Mouse (Mus musculus) liver, embryonic 16.5 days (tissue): ENCODE data around the gene Cnfn. TPM values are rescaled to one million over a fixed set of nuclear protein-coding genes. Genes with fewer than 3 reads are reported as not detected.

Experiments
- ATAC-seq: fragments of 200-750 bp; cut with Nextera tagmentation; 2 replicates; pipeline ENCODE4 v1.8.0; 2017; ENCODE audit warnings: low read depth, mild to moderate bottlenecking, moderate number of reproducible peaks, moderate library complexity
- H3K27ac ChIP-seq: fragments of 300-500 bp; sonication (generic); 2 replicates; pipeline ENCODE4 v1.5.1; 2014; ENCODE audit warnings: mild to moderate bottlenecking, low read length
- H3K27me3 ChIP-seq: fragments of 300-500 bp; sonication (generic); 2 replicates; pipeline ENCODE4 v1.6.1; 2014; ENCODE audit warnings: low read depth, low read length, mixed read lengths; ENCODE audit not compliant: control insufficient read depth, insufficient read depth
- H3K36me3 ChIP-seq: fragments of 300-500 bp; sonication (generic); 2 replicates; pipeline ENCODE4 v1.6.1; 2014; ENCODE audit warnings: mild to moderate bottlenecking; ENCODE audit not compliant: control insufficient read depth, insufficient read depth
- H3K4me1 ChIP-seq: fragments of 300-500 bp; sonication (generic); 2 replicates; pipeline ENCODE4 v1.6.1; 2014; ENCODE audit warnings: low read depth, low read length, mixed read lengths; ENCODE audit not compliant: control insufficient read depth
- H3K4me2 ChIP-seq: fragments of 300-500 bp; sonication (generic); 2 replicates; pipeline ENCODE4 v1.6.1; 2014; ENCODE audit warnings: low read depth, low read length, mixed read lengths
- H3K4me3 ChIP-seq: fragments of 300-500 bp; sonication (generic); 2 replicates; pipeline ENCODE4 v1.5.1; 2014; ENCODE audit warnings: low read depth, mild to moderate bottlenecking, low read length
- H3K9ac ChIP-seq: fragments of 300-500 bp; sonication (generic); 2 replicates; pipeline ENCODE4 v1.6.1; 2014; ENCODE audit warnings: low read depth, low read length
- H3K9me3 ChIP-seq: fragments of 300-500 bp; sonication (generic); replicated peaks from 2 replicates; pipeline ENCODE4 v1.6.1; 2016; ENCODE audit warnings: low read length; ENCODE audit not compliant: control insufficient read depth
- WGBS: fragments of 180-500 bp; shearing (Covaris S2); extraction: QIAGEN DNeasy Blood & Tissue Kit; methylation state at CpG from one replicate; pipeline ENCODE4 v1.1.7; 2014; ENCODE audit not compliant: insufficient replicate concordance; 5-methylcytosine and 5-hydroxymethylcytosine counted together
- polyA plus RNA-seq: library from polyadenylated mRNA; unstranded; fragments of >200 nt; fragmentation: Nextera tagmentation; extraction: Ambion mirVana; gene quantifications from 2 replicates; pipeline ENCODE4 v1.2.1, GENCODE M21; 2015

The Cnfn gene
- polyA plus RNA-seq, 1 experiment from 2014 or later: not detected

- WGBS: 65% methylated on average over 8 of the region's 8 CpGs
- H3K36me3 ChIP-seq: no peaks in the 10 kb centered on the region
- H3K4me2 ChIP-seq: no peak overlapping the region
- peaks cover 51% of the 10 kb centered on the region for H3K4me1 ChIP-seq
- H3K9me3 ChIP-seq: no peaks in the 10 kb centered on the region
- no peak overlapping the region for H3K4me3 ChIP-seq
- H3K27me3 ChIP-seq: no peaks in the 10 kb centered on the region
- no peak for ATAC-seq
- no peak overlapping the region for H3K9ac ChIP-seq
- H3K27ac ChIP-seq: no peak overlapping the region
Observed at GRCm38 (mm10) chr7:25393451-25394210, 24.1 kb upstream of the Cnfn start.

- ATAC-seq: no peak
- H3K4me1 ChIP-seq: peaks cover 51% of the 10 kb centered on the region
- no peaks in the 10 kb centered on the region for H3K36me3 ChIP-seq
- no peaks in the 10 kb centered on the region for H3K9me3 ChIP-seq
- H3K4me2 ChIP-seq: no peak overlapping the region
- 68% methylated on average over 7 of the region's 7 CpGs for WGBS
- H3K4me3 ChIP-seq: no peak overlapping the region
- H3K27me3 ChIP-seq: no peaks in the 10 kb centered on the region
- H3K9ac ChIP-seq: no peak overlapping the region
- H3K27ac ChIP-seq: no peak overlapping the region
Observed at GRCm38 (mm10) chr7:25392851-25393250, 23.3 kb upstream of the Cnfn start.

- WGBS: 77% methylated on average over 2 of the region's 2 CpGs
- no peaks in the 10 kb centered on the region for H3K27me3 ChIP-seq
- H3K9me3 ChIP-seq: no peaks in the 10 kb centered on the region
- H3K4me3 ChIP-seq: no peak overlapping the region
- H3K36me3 ChIP-seq: no peaks in the 10 kb centered on the region
- H3K27ac ChIP-seq: no peak overlapping the region
- H3K9ac ChIP-seq: no peak overlapping the region
- peaks cover 52% of the 10 kb centered on the region for H3K4me1 ChIP-seq
- H3K4me2 ChIP-seq: no peak overlapping the region
- ATAC-seq: no peak
Observed at GRCm38 (mm10) chr7:25391856-25392453, 22.4 kb upstream of the Cnfn start.

GRCm38 (mm10) chr7:25390986-25391385 lies 21.5 kb upstream of the Cnfn start:
- Histone ChIP-seq H3K4me1 (peaks cover 58% of the 10 kb centered on the region), H3K9me3 (no peaks in the 10 kb centered on the region), H3K4me2 (no peak overlapping the region), H3K36me3 (no peaks in the 10 kb centered on the region), H3K9ac (no peak overlapping the region), H3K27me3 (no peaks in the 10 kb centered on the region), H3K27ac (no peak overlapping the region), H3K4me3 (no peak overlapping the region)
- WGBS: 40% methylated on average over 2 of the region's 2 CpGs
- ATAC-seq: no peak

- H3K27me3 ChIP-seq: no peaks in the 10 kb centered on the region
- no peak overlapping the region for H3K4me3 ChIP-seq
- H3K4me1 ChIP-seq: peaks cover 61% of the 10 kb centered on the region
- ATAC-seq: peak; percentile 90
- peak overlapping the region; percentile 49 for H3K9ac ChIP-seq
- no peaks in the 10 kb centered on the region for H3K9me3 ChIP-seq
- H3K27ac ChIP-seq: 0 out of 2 replicates have a peak overlapping the region, but pooled peaks have one; percentile 36
- WGBS: 51% methylated on average over 8 of the region's 8 CpGs
- H3K36me3 ChIP-seq: no peaks in the 10 kb centered on the region
- H3K4me2 ChIP-seq: peak overlapping the region; percentile 17; the same call in 1 of the 2 replicates
Observed at GRCm38 (mm10) chr7:25390054-25390770, 20.7 kb upstream of the Cnfn start.

GRCm38 (mm10) chr7:25388916-25389315 lies 19.4 kb upstream of the Cnfn start:
- Histone ChIP-seq H3K27ac (no peak overlapping the region), H3K4me3 (no peak overlapping the region), H3K9me3 (no peaks in the 10 kb centered on the region), H3K36me3 (no peaks in the 10 kb centered on the region), H3K27me3 (no peaks in the 10 kb centered on the region), H3K4me2 (no peak overlapping the region), H3K9ac (no peak overlapping the region), H3K4me1 (peaks cover 51% of the 10 kb centered on the region)
- ATAC-seq: no peak
- WGBS: 72% methylated on average over 7 of the region's 7 CpGs

- Histone ChIP-seq H3K9ac (no peak overlapping the region), H3K4me1 (peaks cover 49% of the 10 kb centered on the region), H3K9me3 (no peaks in the 10 kb centered on the region), H3K36me3 (no peaks in the 10 kb centered on the region), H3K4me3 (no peak overlapping the region), H3K4me2 (no peak overlapping the region), H3K27me3 (no peaks in the 10 kb centered on the region), H3K27ac (no peak overlapping the region)
- WGBS: 87% methylated on average over 18 of the region's 18 CpGs
- no peak for ATAC-seq
Observed at GRCm38 (mm10) chr7:25387811-25388440, 18.4 kb upstream of the Cnfn start.

- peak; percentile 49 for ATAC-seq
- peak overlapping the region; percentile 28 for H3K9ac ChIP-seq
- H3K4me3 ChIP-seq: no peak overlapping the region
- peak overlapping the region; percentile 21; the same call in 1 of the 2 replicates for H3K4me2 ChIP-seq
- peak overlapping the region; percentile 82 for H3K27ac ChIP-seq
- 0 out of 2 replicates have a peak, but pooled peaks cover 3% of the 10 kb centered on the region for H3K36me3 ChIP-seq
- H3K4me1 ChIP-seq: peaks cover 38% of the 10 kb centered on the region
- no peaks in the 10 kb centered on the region for H3K27me3 ChIP-seq
- no peaks in the 10 kb centered on the region for H3K9me3 ChIP-seq
- 21% methylated on average over 12 of the region's 12 CpGs for WGBS
Observed at GRCm38 (mm10) chr7:25385850-25386555, 16.5 kb upstream of the Cnfn start.
